Mouse (Mus musculus): ENCODE measurements around the gene Tspo.
A peak's percentile ranks its signal among the peaks of the same experiment; 100 is the strongest.

The Tspo gene

DNA sequence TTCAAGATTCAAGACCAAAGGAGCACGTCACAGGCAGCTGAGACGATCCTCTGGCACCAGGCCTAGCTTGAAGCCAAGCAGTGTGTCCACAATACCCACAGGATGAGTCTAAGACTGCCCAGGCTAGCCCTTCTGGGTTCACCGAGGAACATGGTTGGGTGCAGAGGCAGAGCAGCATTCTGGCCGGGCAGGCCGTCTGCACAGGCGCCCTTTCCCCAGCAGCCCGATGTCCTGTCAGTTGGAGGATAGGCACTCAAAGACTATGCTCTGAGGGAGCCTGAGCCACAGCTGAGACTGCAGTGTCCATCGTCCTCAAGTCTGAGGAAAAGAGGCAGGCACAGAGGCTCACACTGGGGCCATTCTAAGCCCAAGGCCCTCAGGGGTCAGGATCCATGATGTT is 16.2 kb upstream of the Tspo start:
- DNase-seq = no peak

DNA sequence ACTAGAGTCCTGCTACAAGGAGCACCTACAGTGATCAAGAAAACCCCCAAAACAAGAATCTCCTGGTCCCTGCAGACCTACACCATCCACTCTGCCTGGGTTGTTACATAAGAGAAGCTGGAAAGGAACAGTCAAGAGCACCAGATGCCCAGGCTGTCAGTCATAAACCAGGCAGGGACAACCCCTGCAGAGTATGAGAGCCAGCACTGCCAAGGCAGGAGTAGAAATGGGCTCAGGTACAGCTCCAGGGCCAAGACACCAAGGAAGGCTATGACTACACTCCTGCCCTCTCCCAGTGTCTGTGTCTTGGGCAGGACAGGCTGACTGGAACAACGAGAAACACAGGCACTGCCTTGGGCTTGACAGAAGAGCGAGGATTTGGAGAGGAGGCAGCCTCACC is 13.3 kb upstream of the Tspo start:
- DNase-seq = no peak

DNA sequence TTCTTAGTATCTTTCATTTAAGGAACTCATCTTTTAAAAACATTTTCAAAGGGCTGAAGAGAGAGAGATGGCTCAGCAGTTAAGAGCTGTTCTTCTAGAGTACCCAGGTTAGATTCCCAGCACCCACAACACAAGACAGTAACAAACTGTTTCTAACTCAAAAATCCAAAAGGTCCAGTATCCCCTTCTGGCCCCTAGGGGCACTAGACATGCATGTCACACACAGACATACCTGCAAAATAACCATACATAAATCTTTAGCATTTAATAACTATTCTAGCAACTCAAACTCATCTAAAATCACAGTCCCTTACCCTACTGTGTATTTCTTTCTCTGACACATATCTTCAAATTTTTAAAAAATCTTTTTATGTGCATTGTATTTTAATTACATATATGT is 9.6 kb upstream of the Tspo start:
- DNase-seq = peak; percentile 18

DNA sequence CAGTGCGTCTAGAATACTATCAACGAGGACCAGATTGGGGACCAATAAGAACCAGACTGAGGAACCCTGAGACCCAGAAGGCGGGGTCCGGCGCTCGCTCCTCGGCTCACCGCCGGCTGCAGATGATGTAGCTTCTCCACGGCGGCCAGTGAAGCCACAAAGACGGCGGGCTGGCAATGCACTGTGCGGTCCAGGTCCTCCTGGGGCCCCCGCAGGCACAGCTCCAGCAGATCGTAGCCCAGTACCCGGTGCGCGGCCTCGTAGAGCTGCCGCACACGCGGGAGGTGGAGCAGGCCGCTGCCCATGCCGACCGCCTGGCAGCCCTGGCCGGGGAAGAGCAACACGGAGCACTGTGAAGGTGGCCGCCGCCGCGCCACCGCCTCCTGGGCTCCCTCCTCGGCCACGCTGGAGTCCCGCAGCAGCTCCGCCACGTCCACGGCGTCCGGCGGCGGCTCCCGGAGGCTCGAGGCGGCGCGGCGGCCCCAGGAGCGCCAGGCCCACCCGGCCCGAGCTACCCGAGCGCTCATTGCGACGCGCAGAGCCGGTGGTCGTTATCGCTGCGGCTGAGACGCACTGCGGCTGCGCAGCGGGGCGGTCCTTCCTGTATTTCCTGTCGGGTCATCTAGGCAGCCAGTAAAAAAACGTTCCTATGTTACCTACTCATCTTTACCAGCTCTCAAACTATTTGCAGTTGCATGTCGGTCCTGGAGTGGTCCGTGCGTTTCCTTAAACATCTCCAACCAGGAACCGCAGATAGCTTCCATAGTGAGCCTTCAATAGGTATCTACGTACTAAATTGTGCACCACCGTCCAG is 8.0 kb upstream of the Tspo start:
- DNase-seq = peak; percentile 93

DNA sequence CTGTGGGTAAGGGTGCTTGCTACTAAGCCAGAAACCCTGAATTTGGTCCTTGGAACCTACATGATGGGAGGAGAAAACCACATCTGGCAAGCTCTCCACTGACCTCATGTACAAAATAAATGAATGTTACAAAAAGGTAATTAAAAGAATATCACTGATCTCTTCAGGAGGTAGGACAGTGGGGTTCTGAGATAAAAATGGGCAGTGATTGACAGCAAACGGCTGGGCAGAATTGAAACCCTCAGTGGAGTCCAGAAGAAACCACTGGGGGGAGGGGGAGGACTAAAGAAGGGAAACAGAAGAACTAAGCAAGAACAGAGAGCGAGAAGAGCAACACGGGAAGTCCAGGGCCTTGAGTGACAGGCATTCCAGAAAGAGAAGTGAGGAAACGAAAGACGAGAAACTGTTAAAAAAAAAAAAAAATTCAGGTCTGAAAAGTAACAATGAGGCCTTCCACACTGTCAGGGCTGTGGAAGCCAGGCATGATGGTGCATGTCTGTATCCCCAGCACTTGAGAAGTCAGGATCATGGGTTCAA is 2.4 kb upstream of the Tspo start:
- DNase-seq = no peak

DNA sequence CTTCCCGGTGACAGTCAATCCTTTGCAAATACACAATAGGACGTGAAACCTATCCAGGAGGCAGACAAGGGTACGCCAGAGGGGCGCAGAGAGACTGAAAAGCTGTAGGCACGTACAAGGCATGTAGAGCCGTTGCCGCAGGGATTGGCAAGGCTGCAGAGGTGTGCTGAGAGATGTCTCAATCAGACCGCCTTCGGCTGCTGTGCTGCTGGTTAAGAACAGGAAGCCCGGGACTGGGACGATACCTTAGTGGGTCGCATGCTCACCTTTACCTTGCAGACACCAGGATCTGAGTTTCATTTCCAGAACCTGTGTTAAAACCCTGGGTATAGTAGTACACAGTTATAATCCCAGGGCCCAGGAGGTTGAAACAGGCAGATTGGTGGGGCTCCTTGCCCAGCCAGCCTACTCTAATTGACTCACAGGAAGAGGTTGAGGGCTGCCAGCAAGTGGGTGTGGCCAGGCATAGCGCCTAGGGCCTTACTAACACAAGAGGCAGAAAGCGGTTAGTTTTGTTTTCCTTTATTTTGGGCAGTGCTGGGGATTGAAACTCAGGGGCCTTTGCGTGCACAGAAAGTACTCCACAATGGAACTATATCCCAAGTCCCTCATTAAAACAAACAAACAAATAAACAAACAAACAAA is 644 bp upstream of the Tspo start:
- peak; percentile 59 for DNase-seq

DNA sequence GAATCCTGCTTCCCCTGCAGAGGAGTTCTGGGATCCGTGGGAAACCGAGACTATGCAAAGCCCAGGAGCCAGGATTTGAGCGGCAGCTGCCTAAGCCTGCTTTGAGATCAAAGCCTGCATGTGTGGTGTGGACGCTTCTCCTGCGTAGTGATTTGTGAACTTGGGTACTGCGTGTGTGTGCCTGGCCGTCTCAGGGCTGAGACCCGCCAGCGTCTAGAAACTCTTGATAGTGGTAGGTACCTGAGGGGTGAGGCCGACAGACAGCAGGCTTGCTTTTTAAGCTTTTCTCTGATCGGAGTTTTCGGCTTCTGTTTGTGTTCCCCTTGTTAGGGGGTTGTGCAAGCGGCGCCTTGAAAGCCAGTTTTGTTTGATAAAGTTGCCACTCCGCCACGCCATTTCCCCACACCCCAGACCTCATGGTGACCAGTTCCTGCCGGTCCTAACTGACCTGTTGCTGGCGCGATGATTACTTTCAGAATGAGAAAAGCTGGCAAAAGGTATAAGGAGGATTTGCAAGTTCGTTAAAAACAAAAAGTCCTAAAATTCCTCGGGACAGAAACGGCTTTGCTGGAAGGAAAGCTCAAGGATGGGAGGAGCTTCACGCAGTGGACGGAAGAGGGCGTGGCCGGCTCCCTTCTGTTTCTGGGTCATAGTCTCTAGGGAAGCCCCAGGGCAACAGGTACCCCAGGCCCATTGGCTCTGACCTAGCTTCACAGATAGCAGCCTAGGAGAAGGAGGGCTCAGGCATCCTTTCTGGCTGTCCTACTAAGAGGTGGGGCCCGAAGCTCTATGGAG is 662 bp downstream of the Tspo start:
- DNase-seq = peak; percentile 70

DNA sequence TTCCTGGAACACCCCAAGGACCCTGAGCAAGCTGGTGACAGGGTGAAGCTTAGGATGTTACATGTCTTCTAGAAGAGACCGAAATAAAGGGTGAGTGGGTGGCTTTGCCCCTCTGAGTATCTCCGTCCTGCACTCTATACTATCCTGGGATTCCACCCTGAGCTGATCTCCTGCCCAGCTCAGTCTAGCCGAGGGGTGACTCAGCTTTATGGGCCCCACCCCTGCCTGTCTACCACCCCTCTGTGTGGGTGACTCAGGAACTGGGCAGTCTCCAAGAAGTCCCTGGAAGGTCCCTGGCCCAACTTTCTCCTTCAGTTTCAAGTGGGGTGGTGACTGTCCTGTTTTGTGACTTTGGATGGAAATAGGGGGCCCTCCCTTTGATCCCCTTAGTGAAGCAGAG is 2.0 kb downstream of the Tspo start:
- no peak for DNase-seq

DNA sequence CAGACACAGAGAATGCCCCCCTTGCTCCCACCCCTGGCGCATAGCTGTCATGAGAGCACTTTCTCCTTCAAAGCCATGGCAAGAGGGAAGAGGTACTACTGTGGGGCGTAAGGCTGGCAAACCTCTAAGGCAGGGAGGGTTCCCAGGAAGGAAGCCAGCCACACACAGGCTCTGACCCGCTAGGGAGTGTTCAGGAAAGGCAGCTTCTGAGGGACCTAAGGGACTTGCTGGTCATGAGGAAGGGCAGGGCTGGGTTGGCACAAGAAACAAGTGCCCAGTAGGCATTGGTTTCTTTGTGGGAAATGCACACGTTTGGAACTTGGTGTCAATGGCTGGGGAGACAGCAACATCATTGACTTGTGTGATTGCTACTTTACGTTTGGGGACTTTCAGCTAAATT is 2.6 kb downstream of the Tspo start:
- no peak for DNase-seq

DNA sequence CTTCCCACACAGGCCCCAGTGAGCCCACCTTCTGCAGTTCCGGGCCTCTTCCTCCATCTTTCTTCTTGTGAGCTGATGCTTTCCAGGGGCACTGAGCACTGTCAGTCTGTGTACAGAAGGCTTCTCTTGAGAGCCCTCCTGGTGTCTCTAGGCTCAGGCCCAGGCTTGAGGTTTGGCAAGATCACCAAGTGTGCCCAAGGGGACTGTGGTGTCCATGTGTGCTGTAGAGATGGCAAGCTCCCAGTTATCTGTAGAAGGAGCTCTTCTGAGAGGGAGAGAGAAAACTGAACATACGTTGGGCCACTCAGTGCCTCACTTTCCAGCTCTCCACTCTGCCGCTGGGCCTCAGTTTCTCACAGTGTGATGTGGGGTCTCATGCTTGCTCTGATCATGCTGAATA is 4.3 kb downstream of the Tspo start:
- DNase-seq = no peak

DNA sequence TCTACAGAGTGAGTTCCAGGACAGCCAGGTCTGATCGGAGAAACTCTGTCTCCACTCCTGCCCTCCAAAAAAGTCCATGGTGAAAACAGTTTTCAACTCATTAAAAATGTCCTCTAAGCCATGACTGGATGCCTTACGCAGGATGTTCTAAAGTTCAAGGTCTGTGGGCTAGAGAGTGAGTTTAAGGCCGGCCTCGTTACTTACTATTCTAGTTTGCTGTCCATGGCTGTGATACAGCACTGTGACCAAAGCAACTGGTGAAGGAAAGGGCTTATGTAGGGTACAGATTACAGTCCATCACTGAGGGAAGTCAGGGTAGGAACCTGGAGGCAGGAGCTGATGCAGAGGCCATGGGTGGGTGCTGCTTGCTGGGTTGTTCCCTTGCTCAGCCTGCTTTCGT is 5.2 kb downstream of the Tspo start:
- DNase-seq = no peak

DNA sequence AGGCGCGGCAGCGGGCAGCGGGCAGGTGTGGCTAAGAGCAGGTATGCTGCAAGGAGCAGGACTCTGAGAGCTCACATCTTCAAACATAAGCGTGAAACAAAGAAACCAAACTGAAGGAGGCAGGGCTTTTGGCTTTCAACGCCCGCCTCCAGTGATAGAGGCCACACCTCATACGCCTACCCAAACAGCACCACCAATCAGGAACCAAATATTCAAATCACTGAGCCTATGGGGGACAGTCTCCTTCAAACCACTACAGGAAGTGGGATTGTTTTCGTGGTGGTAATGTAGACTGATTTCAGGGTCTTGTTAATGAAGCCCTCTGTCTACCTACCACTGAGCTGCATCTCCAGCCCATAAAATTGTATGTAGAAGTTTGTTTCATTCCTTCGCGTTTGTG is 6.3 kb downstream of the Tspo start:
- DNase-seq = no peak

DNA sequence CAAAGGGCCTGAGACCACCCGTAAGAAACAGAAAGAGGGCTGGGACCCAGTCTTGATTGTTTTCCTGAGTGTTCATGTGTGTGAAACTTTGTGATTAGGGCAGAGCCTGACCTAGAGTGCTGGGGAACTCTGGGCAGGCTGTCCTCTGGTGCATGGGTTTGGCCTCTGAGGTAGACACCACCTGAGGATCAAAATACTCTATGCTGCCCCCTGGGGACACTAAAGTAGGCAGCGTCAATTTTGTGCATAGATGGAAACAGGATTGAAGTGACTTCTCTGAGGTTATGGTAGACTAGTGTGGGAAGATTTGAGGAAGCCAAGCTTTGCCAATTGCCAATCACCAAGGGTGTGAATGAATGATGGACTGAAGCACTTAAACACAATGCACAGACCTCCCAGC is 7.2 kb downstream of the Tspo start:
- DNase-seq = no peak

DNA sequence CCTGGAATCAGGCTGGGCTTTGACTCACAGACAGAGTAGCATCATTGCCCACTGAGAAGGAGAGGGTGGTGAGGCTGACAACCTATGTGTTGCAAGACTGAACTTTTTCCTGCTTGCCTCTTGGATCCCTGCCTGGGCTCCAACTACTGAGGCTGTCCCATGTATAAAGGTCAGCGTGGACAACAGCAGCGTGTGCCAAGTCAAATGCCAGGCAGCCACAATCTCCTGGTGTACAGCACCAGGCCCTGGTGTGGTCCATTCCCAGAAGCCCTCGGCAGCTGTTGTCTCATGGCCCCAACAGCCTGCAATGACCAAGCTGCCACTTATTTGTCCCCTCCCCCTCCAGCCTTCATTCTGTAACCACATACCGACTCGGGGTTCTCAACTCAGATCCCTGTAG is 8.2 kb downstream of the Tspo start:
- DNase-seq = no peak

DNA sequence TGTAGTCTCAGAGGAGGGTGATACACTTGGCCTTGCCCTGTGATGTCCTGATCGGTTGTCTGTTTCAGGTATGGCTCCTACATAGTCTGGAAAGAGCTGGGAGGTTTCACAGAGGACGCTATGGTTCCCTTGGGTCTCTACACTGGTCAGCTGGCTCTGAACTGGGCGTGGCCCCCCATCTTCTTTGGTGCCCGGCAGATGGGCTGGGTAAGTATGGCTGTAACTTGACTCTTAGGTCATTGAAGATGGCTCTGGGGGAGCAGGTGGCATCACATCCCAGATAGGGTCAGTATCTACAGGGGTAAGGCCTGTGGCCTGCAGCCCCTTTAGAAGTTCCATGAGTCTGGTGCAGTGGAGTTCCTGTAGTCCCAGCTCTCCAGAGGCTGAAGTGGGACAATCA is 8.7 kb downstream of the Tspo start:
- no peak for DNase-seq

DNA sequence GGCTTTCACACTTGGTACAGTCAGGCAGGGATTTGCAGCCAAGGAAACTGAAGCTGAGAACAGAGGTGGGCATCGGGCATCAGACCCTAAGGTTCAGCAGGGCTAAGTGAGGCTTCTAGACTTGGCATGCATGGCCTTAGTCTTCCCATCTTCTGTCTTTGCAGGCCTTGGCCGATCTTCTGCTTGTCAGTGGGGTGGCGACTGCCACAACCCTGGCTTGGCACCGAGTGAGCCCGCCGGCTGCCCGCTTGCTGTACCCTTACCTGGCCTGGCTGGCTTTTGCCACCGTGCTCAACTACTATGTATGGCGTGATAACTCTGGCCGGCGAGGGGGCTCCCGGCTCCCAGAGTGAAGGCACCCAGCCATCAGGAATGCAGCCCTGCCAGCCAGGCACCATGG is 10.2 kb downstream of the Tspo start:
- DNase-seq = no peak

DNA sequence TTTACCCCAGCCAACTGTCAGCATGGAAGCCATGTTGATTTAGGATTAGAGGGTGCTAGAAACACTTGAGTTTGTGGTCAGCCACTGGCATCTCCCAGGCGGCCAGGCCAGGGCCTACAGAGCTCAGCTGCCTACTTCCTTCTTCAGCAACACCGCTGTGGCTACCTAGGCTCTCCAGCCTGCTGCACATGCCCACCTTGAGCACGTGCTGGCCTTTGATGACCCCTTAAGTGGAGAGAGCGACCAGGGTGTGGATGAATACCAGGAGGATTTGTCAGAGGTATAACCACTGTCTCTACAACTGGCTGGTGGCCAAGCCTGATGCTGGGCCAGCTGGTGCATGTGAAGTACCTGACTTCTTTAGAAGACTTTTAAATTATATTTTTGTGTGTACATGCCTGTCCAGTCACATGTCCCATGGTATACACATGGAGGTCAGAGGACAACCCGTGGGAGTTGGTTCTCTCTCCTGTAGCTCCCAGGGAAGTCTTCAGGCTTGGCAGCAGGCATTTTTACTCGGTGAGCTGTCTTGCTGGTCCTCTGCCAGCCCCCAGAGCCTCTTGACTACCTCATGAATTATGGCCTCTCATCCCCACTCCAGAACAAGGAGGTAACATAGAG is 11.4 kb downstream of the Tspo start:
- DNase-seq = no peak

DNA sequence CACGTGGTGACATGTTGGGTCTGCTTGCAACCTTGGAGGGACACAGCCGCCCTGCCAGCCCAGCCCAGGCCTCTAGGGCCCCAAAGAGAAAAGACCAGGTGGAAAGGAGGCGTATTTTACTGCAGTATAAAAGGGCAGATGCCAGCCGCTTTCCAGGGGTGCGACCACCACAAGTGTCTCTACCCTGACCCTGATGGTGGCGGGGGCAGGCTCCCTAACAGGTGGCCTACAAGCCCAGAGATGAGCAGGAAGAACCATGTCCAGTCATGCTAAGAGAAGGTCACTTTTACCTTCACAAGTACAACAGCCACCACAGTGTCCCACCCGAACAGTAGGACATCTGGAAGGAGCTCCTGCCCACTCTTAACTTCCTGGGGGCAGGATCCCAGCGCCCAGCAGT is 12.2 kb downstream of the Tspo start:
- no peak for DNase-seq

DNA sequence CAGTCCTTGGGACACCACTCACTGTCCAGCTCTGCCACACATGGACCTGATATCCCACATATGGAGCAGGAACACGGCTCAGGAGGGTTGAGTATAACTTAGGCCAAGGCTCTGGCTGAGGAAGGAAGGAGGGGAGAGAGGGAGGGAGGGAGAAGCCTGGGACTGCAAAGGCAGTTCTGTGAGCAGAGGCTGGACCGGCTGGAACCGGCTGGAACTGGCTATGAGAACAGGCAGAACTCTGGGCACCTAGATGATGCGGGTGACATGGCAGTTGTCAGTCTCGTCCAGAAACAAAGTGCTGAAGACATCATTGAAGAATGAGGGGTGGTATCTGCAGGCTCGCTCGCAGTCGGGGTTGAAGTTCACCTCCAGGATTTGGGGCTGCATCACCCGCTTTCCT is 13.3 kb downstream of the Tspo start:
- no peak for DNase-seq

DNA sequence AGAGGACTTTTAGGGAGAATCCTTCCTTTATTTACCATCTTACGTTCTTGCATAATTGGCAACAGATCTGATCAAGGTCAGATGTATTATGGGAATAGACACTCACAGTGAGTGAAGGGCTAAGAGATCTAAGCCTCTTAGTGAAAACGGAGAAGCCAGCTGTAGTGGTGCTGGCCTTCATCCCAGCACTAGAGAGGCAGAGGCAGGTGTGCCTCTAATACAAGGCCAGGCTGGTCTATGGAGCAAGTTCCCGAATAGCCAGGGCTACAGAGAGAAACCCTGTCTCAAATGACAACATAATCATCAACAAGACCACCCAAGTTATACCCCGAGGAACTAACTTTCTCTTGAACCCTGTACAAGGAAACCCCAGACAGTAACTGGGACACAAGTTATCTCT is 19.5 kb downstream of the Tspo start:
- DNase-seq = no peak

DNA sequence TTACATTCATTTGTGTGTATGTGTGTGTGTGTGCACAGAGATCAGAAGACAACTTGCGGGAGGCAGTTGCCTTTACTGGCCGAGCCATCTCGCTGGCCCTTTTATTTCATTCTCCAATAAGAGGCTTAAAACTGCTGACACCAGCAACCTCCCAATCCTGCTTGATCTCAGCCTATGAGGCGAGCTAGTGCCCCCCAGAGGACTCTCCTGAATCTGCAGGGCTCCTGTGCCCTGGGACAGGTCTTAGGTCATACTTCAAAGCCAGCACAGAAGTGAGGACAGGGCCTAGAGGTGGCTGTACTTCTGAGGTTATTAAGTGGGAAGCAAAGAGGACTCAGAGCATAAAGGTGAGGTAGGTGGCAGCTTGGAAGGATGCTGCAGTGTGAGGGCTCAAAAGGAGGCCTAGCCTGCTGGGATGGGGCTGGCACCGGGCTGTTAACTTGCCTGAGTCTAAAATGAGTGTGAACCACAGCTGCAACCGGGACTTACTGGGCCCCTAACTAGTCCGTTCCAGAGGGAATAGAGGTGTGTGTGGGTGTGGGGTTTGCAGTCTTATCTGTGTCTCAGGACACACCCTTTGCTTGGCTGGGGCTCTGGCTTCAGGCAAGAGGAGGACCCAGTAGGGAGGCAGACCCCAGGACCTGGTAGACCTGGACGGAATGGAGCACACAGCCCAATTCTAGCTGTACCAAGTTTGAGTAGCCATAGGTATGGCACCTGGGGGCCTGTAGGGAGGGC is 20.2 kb downstream of the Tspo start:
- DNase-seq = peak; percentile 59

DNA sequence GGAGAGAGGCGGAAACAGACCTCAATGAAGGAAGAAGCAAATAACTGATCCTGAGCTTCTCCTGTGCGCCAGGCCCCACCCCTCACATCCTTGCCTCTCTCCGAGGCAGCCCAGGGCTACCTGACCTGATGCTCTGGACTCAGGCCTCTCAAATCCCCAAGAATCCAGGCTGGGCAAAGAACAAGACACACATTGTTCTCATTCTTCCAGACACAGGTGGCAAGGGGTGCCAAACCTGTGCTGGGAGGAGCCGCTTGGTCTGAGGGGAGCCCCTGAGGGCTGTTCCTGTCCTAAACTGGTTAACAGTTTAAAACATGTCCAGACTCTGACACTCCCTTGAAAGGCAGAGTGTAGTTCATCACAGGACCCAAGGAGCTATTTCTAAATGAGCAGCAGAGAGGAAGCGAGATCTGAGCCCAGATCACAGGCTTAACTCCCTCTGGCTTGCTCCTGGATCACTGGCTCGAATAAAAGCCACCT is 21.4 kb downstream of the Tspo start:
- no peak for DNase-seq

All from embryo, embryonic 11 days (tissue).